Mouse (Mus musculus): ENCODE results near the gene Grid1.

- TF ChIP-seq CTCF (IDR thresholded peaks at IDR 0.05; ENCODE audit: low read depth) (no peak), EP300 (IDR thresholded peaks at IDR 0.05; ENCODE audit: low read depth) (no peak)
Measured at GRCm38 (mm10) chr14:34908804-34909203, 88.9 kb downstream of the Grid1 start.
